Mouse (Mus musculus): Measurements from ENCODE around the gene Exoc3l. TPM values are rescaled to one million over a fixed set of nuclear protein-coding genes. Genes with fewer than 3 reads are reported as not detected.
A peak's percentile ranks its signal among the peaks of the same experiment; 100 is the strongest.

Exoc3l gene
- polyA plus RNA-seq, 1 experiment from 2014 or later = 11.2 TPM

GRCm38 (mm10) chr8:105269461-105269947 is 26.4 kb downstream of the Exoc3l start, which contains the start of gene Hsf4:
Gene Hsf4 (plus strand): TSS chr8:105269801.
- peak within 1 kb of the TSS; percentile 47 for H3K4me3 ChIP-seq (replicated peaks)
- peak within 1 kb of the TSS; percentile 44 for H3K9ac ChIP-seq
- H3K9me3 ChIP-seq = 0 out of 2 replicates have a peak, but pooled peaks cover 5% of the 10 kb centered on the region
- H3K27ac ChIP-seq = no peak within 1 kb of the TSS
- H3K27me3 ChIP-seq = peaks cover 99% of the 10 kb centered on the region
- H3K4me1 ChIP-seq = peaks cover 34% of the 10 kb centered on the region
- no peaks in the 10 kb centered on the region for H3K36me3 ChIP-seq (replicated peaks)
- no peak for ATAC-seq (ENCODE audit: low FRiP score)
- peak within 1 kb of the TSS; percentile 76 for H3K4me2 ChIP-seq
- under 1% methylated on average over 42 of the region's 42 CpGs for WGBS

- Histone ChIP-seq H3K4me3 (replicated peaks) (peak overlapping the region; percentile 47), H3K4me2 (peak overlapping the region; percentile 76), H3K27ac (no peak overlapping the region), H3K36me3 (replicated peaks) (no peaks in the 10 kb centered on the region), H3K4me1 (peaks cover 37% of the 10 kb centered on the region), H3K9ac (peak overlapping the region; percentile 44; the same call in 1 of the 2 replicates), H3K9me3 (0 out of 2 replicates have a peak, but pooled peaks cover 5% of the 10 kb centered on the region), H3K27me3 (peaks cover 99% of the 10 kb centered on the region)
- WGBS = 3% methylated on average over 10 of the region's 10 CpGs
- ATAC-seq (ENCODE audit: low FRiP score) = peak; percentile 6; the same call in 1 of the 2 replicates
These were observed 26.8 kb downstream of the Exoc3l start for GRCm38 (mm10) chr8:105269075-105269458.

- Histone ChIP-seq H3K4me1 (peaks cover 41% of the 10 kb centered on the region), H3K9me3 (0 out of 2 replicates have a peak, but pooled peaks cover 5% of the 10 kb centered on the region), H3K4me3 (replicated peaks) (peak overlapping the region; percentile 47), H3K36me3 (replicated peaks) (no peaks in the 10 kb centered on the region), H3K27ac (no peak overlapping the region), H3K4me2 (peak overlapping the region; percentile 76), H3K9ac (peak overlapping the region; percentile 44), H3K27me3 (peaks cover 99% of the 10 kb centered on the region)
- ATAC-seq (ENCODE audit: low FRiP score) = peak; percentile 81
- WGBS = under 1% methylated on average over 65 of the region's 65 CpGs
These were observed 27.4 kb downstream of the Exoc3l start for GRCm38 (mm10) chr8:105268342-105269074.

- no peak for ATAC-seq (ENCODE audit: low FRiP score)
- H3K4me1 ChIP-seq = peaks cover 41% of the 10 kb centered on the region
- H3K27ac ChIP-seq = no peak overlapping the region
- WGBS = 6% methylated on average over 13 of the region's 13 CpGs
- H3K4me2 ChIP-seq = no peak overlapping the region
- no peak overlapping the region for H3K9ac ChIP-seq
- H3K36me3 ChIP-seq (replicated peaks) = no peaks in the 10 kb centered on the region
- peaks cover 97% of the 10 kb centered on the region for H3K27me3 ChIP-seq
- no peak overlapping the region for H3K4me3 ChIP-seq (replicated peaks)
- 0 out of 2 replicates have a peak, but pooled peaks cover 5% of the 10 kb centered on the region for H3K9me3 ChIP-seq
These were observed 29.1 kb downstream of the Exoc3l start for GRCm38 (mm10) chr8:105266775-105267174.

GRCm38 (mm10) chr8:105265128-105265527 is 30.8 kb downstream of the Exoc3l start:
- H3K9ac ChIP-seq = no peak overlapping the region
- no peak for ATAC-seq (ENCODE audit: low FRiP score)
- H3K27me3 ChIP-seq = peaks cover 96% of the 10 kb centered on the region
- no peak overlapping the region for H3K27ac ChIP-seq
- WGBS = 16% methylated on average over 10 of the region's 10 CpGs
- no peaks in the 10 kb centered on the region for H3K36me3 ChIP-seq (replicated peaks)
- peaks cover 33% of the 10 kb centered on the region for H3K4me1 ChIP-seq
- peak overlapping the region; percentile 90 for H3K4me2 ChIP-seq
- peak overlapping the region; percentile 65; the same call in 1 of the 2 replicates for H3K4me3 ChIP-seq (replicated peaks)
- 0 out of 2 replicates have a peak, but pooled peaks cover 5% of the 10 kb centered on the region for H3K9me3 ChIP-seq

GRCm38 (mm10) chr8:105264024-105264982 is 31.6 kb downstream of the Exoc3l start, which contains the start of the genes Tradd and Fbxl8:
Gene Tradd (minus strand): TSS chr8:105264609.
Gene Fbxl8 (plus strand): TSS chr8:105264648.
- under 1% methylated on average over 54 of the region's 54 CpGs for WGBS
- H3K27ac ChIP-seq = no peak within 1 kb of the TSS
- peak; percentile 42 for ATAC-seq (ENCODE audit: low FRiP score)

GRCm38 (mm10) chr8:105263244-105263912 is 32.5 kb downstream of the Exoc3l start:
- WGBS = 40% methylated on average over 16 of the region's 16 CpGs
- peak overlapping the region; percentile 90 for H3K4me2 ChIP-seq
- peaks cover 30% of the 10 kb centered on the region for H3K4me1 ChIP-seq
- 0 out of 2 replicates have a peak, but pooled peaks cover 5% of the 10 kb centered on the region for H3K9me3 ChIP-seq
- H3K36me3 ChIP-seq (replicated peaks) = no peaks in the 10 kb centered on the region
- no peak for ATAC-seq (ENCODE audit: low FRiP score)
- peaks cover 96% of the 10 kb centered on the region for H3K27me3 ChIP-seq
- peak overlapping the region; percentile 65; the same call in 1 of the 2 replicates for H3K4me3 ChIP-seq (replicated peaks)
- no peak overlapping the region for H3K9ac ChIP-seq
- H3K27ac ChIP-seq = no peak overlapping the region

More at GRCm38 (mm10) chr8:105264024-105264982, 31.6 kb downstream of the Exoc3l start, which contains the start of the genes Tradd and Fbxl8:
- Histone ChIP-seq H3K36me3 (replicated peaks) (no peaks in the 10 kb centered on the region), H3K27me3 (peaks cover 96% of the 10 kb centered on the region), H3K4me3 (replicated peaks) (peak within 1 kb of the TSS; percentile 65), H3K4me2 (peak within 1 kb of the TSS; percentile 90), H3K4me1 (peaks cover 31% of the 10 kb centered on the region), H3K9ac (peak within 1 kb of the TSS; percentile 60), H3K9me3 (0 out of 2 replicates have a peak, but pooled peaks cover 5% of the 10 kb centered on the region)

- 0 out of 2 replicates have a peak, but pooled peaks cover 5% of the 10 kb centered on the region for H3K9me3 ChIP-seq
- H3K27ac ChIP-seq = no peak overlapping the region
- peaks cover 25% of the 10 kb centered on the region for H3K4me1 ChIP-seq
- no peak for ATAC-seq (ENCODE audit: low FRiP score)
- H3K27me3 ChIP-seq = peaks cover 95% of the 10 kb centered on the region
- H3K4me3 ChIP-seq (replicated peaks) = no peak overlapping the region
- no peak overlapping the region for H3K9ac ChIP-seq
- 81% methylated on average over 12 of the region's 12 CpGs for WGBS
- H3K36me3 ChIP-seq (replicated peaks) = no peaks in the 10 kb centered on the region
- H3K4me2 ChIP-seq = no peak overlapping the region
These were observed 34.4 kb downstream of the Exoc3l start for GRCm38 (mm10) chr8:105261326-105261980.

- ATAC-seq (ENCODE audit: low FRiP score) = no peak
- no peak overlapping the region for H3K27ac ChIP-seq
- 65% methylated on average over 7 of the region's 7 CpGs for WGBS
- H3K4me3 ChIP-seq (replicated peaks) = no peak overlapping the region
- no peak overlapping the region for H3K4me2 ChIP-seq
- H3K36me3 ChIP-seq (replicated peaks) = no peaks in the 10 kb centered on the region
- H3K9me3 ChIP-seq = no peaks in the 10 kb centered on the region
- peaks cover 25% of the 10 kb centered on the region for H3K4me1 ChIP-seq
- H3K9ac ChIP-seq = no peak overlapping the region
- peaks cover 95% of the 10 kb centered on the region for H3K27me3 ChIP-seq
These were observed 35.4 kb downstream of the Exoc3l start for GRCm38 (mm10) chr8:105260371-105261099.

GRCm38 (mm10) chr8:105259721-105260320 is 36.1 kb downstream of the Exoc3l start:
- Histone ChIP-seq H3K4me1 (peaks cover 29% of the 10 kb centered on the region), H3K9me3 (no peaks in the 10 kb centered on the region), H3K27me3 (peaks cover 95% of the 10 kb centered on the region), H3K9ac (peak overlapping the region; percentile 33; the same call in 1 of the 2 replicates), H3K4me2 (peak overlapping the region; percentile 68), H3K4me3 (replicated peaks) (peak overlapping the region; percentile 41), H3K27ac (no peak overlapping the region), H3K36me3 (replicated peaks) (no peaks in the 10 kb centered on the region)
- ATAC-seq (ENCODE audit: low FRiP score) = peak; percentile 66
- WGBS = 4% methylated on average over 30 of the region's 30 CpGs
